8 mouse cellular contexts compared by ENCODE assay signal in genomic region chr2:71581488-71581887, GRCm38 (mm10). TPM values are rescaled to one million over a fixed set of nuclear protein-coding genes. Genes with fewer than 3 reads are reported as not detected.
DNase-seq lines count a peak whose midpoint lies in the region; ATAC-seq and TF ChIP-seq lines count a peak whose summit lies in the region.

No protein-coding gene starts in this region.

- no peak overlapping the region for H3K27ac ChIP-seq in heart, adult 2 months
- H3K27ac ChIP-seq in hindbrain, embryonic 12.5 days: no peak overlapping the region
- peak overlapping the region; percentile 83 for H3K27ac ChIP-seq in macrophage

- 80% methylated on average over 5 of the region's 5 CpGs for WGBS in heart, adult 2 months
- 63% methylated on average over 5 of the region's 5 CpGs for WGBS in hindbrain, embryonic 12.5 days
- 65% methylated on average over 5 of the region's 5 CpGs for WGBS in macrophage (ENCODE audit: missing documents)

- ATAC-seq in hindbrain, embryonic 12.5 days (ENCODE audit: low FRiP score): no peak

- intact Hi-C loops in heart, adult 2 months (cut with DNase I): no loop called here

- H3K4me2 ChIP-seq in hindbrain, embryonic 12.5 days (replicated peaks): peak overlapping the region; percentile 86

- H3K27me3 ChIP-seq in heart, adult 2 months (ENCODE audit: control insufficient read depth, insufficient read depth, low read length): no peaks in the 10 kb centered on the region
- peaks cover 23% of the 10 kb centered on the region for H3K27me3 ChIP-seq in E14TG2a.4 (ENCODE audit: insufficient read depth, low read length)
- peaks cover 8% of the 10 kb centered on the region; the same call in 1 of the 2 replicates for H3K27me3 ChIP-seq in hindbrain, embryonic 12.5 days

- H3K9me3 ChIP-seq in E14TG2a.4 (ENCODE audit: low read length): no peaks in the 10 kb centered on the region
- no peaks in the 10 kb centered on the region for H3K9me3 ChIP-seq in hindbrain, embryonic 12.5 days (replicated peaks)

- peak overlapping the region; percentile 45; the same call in 1 of the 2 replicates for H3K4me3 ChIP-seq in heart, adult 2 months
- H3K4me3 ChIP-seq in E14TG2a.4 (replicated peaks; ENCODE audit: low read length) (peak overlapping the region; percentile 81), macrophage (ENCODE audit: inconsistent target) (peak overlapping the region; percentile 31)
- H3K4me3 ChIP-seq in hindbrain, embryonic 12.5 days: peak overlapping the region; percentile 51

- H3K4me1 ChIP-seq in heart, adult 2 months (ENCODE audit: control insufficient read depth, insufficient read depth, low read length): no peaks in the 10 kb centered on the region
- peaks cover 3% of the 10 kb centered on the region; the same call in 1 of the 2 replicates for H3K4me1 ChIP-seq in E14TG2a.4 (replicated peaks; ENCODE audit: low read depth, low read length)
- 0 out of 2 replicates have a peak, but pooled peaks cover 4% of the 10 kb centered on the region for H3K4me1 ChIP-seq in hindbrain, embryonic 12.5 days

- DNase-seq in heart, adult 2 months: no peak
- DNase-seq in heart, postnatal 4 days: no peak
- no peak for DNase-seq in right cerebral cortex, adult 2 months (ENCODE audit: low spot score in 2 of 2)
- no peak for DNase-seq in ovary, postnatal 10 days (ENCODE audit: low spot score)
- DNase-seq in retina, postnatal 1 day: no peak

- no peak for TF ChIP-seq POLR2A in heart, adult 2 months (IDR thresholded peaks at IDR 0.05; ENCODE audit: insufficient read depth, low read depth, low read length)

- no peaks in the 10 kb centered on the region for H3K36me3 ChIP-seq in heart, adult 2 months (ENCODE audit: control insufficient read depth, insufficient read depth, low read length)
- H3K36me3 ChIP-seq in E14TG2a.4 (ENCODE audit: insufficient read depth, low read length) (no peaks in the 10 kb centered on the region), macrophage (ENCODE audit: inconsistent target) (no peaks in the 10 kb centered on the region)
- no peaks in the 10 kb centered on the region for H3K36me3 ChIP-seq in hindbrain, embryonic 12.5 days

- TF ChIP-seq EP300 in heart, adult 2 months (IDR thresholded peaks at IDR 0.05; ENCODE audit: insufficient read depth, low read depth, low read length): no peak

- TF ChIP-seq CTCF in heart, adult 2 months (IDR thresholded peaks at IDR 0.05): no peak
- TF ChIP-seq CTCF in E14TG2a.4 (conservative IDR thresholded peaks at IDR 0.05; ENCODE audit: low read length): no peak

- no peaks in the 10 kb centered on the region for H3K79me2 ChIP-seq in heart, adult 2 months (replicated peaks; ENCODE audit: control insufficient read depth, insufficient read depth, low read length)
- no peaks in the 10 kb centered on the region for H3K79me2 ChIP-seq in macrophage (ENCODE audit: inconsistent target)

- H3K9ac ChIP-seq in heart, adult 2 months (ENCODE audit: low read depth, low read length): no peak overlapping the region
- peak overlapping the region; percentile 64; the same call in 1 of the 2 replicates for H3K9ac ChIP-seq in hindbrain, embryonic 12.5 days

RNA-seq across cellular contexts. Expression of gene Dlx2, which starts 34.9 kb away (rescaled TPM):
- total RNA-seq in heart, adult 2 months (2021): not detected
- polyA plus RNA-seq in heart, adult 2 months (2012; rRNA removed): not detected in 2 replicates
- total RNA-seq in heart, postnatal 4 days (2021): under 1 TPM in 1 of 2 experiments, not detected in 1; 0.11 TPM
- 4.7 and 5.3 TPM in 2 replicates for polyA plus RNA-seq in hindbrain, embryonic 12.5 days (2016; fragmentation: Nextera tagmentation; extraction: Ambion mirVana)
- total RNA-seq in macrophage (2018; cell fraction: chromatin; rRNA removed): not detected
- not detected for total RNA-seq in macrophage (2018; cell fraction: cytosol; rRNA removed)
- not detected for total RNA-seq in macrophage (2018; cell fraction: nucleus; rRNA removed)
- not detected in 3 replicates for polyA plus RNA-seq in macrophage (2018)

RNA-seq across cellular contexts. Expression of gene Dlx1, which starts 53.6 kb away (rescaled TPM):
- total RNA-seq in heart, adult 2 months (2021): under 1 TPM; 0.23 to 0.39 TPM
- polyA plus RNA-seq in heart, adult 2 months (2012; rRNA removed): 0.14 and 0.26 TPM in 2 replicates
- under 1 TPM; 0.14 to 0.43 TPM for total RNA-seq in heart, postnatal 4 days (2021)
- 8.3 and 10.1 TPM in 2 replicates for polyA plus RNA-seq in hindbrain, embryonic 12.5 days (2016; fragmentation: Nextera tagmentation; extraction: Ambion mirVana)
- under 1 TPM in 2 of 26 experiments, not detected in 24; 0.24 to 0.37 TPM for total RNA-seq in macrophage (2018; cell fraction: chromatin; rRNA removed)
- total RNA-seq in macrophage (2018; cell fraction: cytosol; rRNA removed): under 1 TPM in 1 of 26 experiments, not detected in 25; 0.05 TPM
- total RNA-seq in macrophage (2018; cell fraction: nucleus; rRNA removed): under 1 TPM in 3 of 26 experiments, not detected in 23; 0.22 to 0.58 (median 0.24) TPM
- not detected in 3 replicates for polyA plus RNA-seq in macrophage (2018)

Comparison
In these comparisons a context has a peak if more than half of its experiments do, and no peak if none do; other contexts are left out.
1. H3K4me3 ChIP-seq: peak in every context shown above with its lines; median percentile 81 in E14TG2a.4; 51 in hindbrain, embryonic 12.5 days; 45 in heart, adult 2 months; 31 in macrophage.